ENCODE assay signal across 7 mouse cellular contexts in genomic region chr7:115170439-115170838, GRCm38 (mm10).
DNase-seq lines count a peak whose midpoint lies in the region; ATAC-seq and TF ChIP-seq lines count a peak whose summit lies in the region.

No protein-coding gene starts in this region.

- no peak for ATAC-seq in midbrain, embryonic 14.5 days (ENCODE audit: low FRiP score, low TSS enrichment)
- no peak for ATAC-seq in midbrain, embryonic 16.5 days
- ATAC-seq in embryonic facial prominence, embryonic 11.5 days (replicated peaks; ENCODE audit: insufficient number of reproducible peaks, low FRiP score, low TSS enrichment, low read depth), result no peak
- peak; percentile 24; the same call in 1 of the 2 replicates for ATAC-seq in stomach, postnatal 0 days (ENCODE audit: low FRiP score, low TSS enrichment)
- no peak for ATAC-seq in hindbrain, embryonic 14.5 days (ENCODE audit: low FRiP score)

- no peak overlapping the region for H3K27ac ChIP-seq in midbrain, embryonic 14.5 days (replicated peaks; ENCODE audit: low read depth, low read length)
- no peak overlapping the region for H3K27ac ChIP-seq in midbrain, embryonic 16.5 days (ENCODE audit: low read length)
- no peak overlapping the region for H3K27ac ChIP-seq in embryonic facial prominence, embryonic 11.5 days (replicated peaks; ENCODE audit: low read depth, low read length)
- H3K27ac ChIP-seq in stomach, postnatal 0 days (replicated peaks), result no peak overlapping the region
- H3K27ac ChIP-seq in hindbrain, embryonic 14.5 days, result no peak overlapping the region

- no peaks in the 10 kb centered on the region for H3K9me3 ChIP-seq in midbrain, embryonic 14.5 days (ENCODE audit: control insufficient read depth, low read length)
- 0 out of 2 replicates have a peak, but pooled peaks cover 2% of the 10 kb centered on the region for H3K9me3 ChIP-seq in midbrain, embryonic 16.5 days (replicated peaks; ENCODE audit: control insufficient read depth, low read length, poor library complexity, severe bottlenecking)
- no peaks in the 10 kb centered on the region for H3K9me3 ChIP-seq in embryonic facial prominence, embryonic 11.5 days (replicated peaks; ENCODE audit: control insufficient read depth, low read length)
- H3K9me3 ChIP-seq in stomach, postnatal 0 days (ENCODE audit: control insufficient read depth, low read length), result no peaks in the 10 kb centered on the region
- H3K9me3 ChIP-seq in hindbrain, embryonic 14.5 days (ENCODE audit: control insufficient read depth, low read length), result no peaks in the 10 kb centered on the region

- WGBS in midbrain, embryonic 14.5 days, result 57% methylated on average over 9 of the region's 9 CpGs
- WGBS in midbrain, embryonic 16.5 days, result 47% methylated on average over 9 of the region's 9 CpGs
- 29% methylated on average over 9 of the region's 9 CpGs for WGBS in embryonic facial prominence, embryonic 11.5 days
- 21% methylated on average over 9 of the region's 9 CpGs for WGBS in stomach, postnatal 0 days
- WGBS in hindbrain, embryonic 14.5 days, result 52% methylated on average over 9 of the region's 9 CpGs

- H3K36me3 ChIP-seq in midbrain, embryonic 14.5 days (ENCODE audit: control insufficient read depth, insufficient read depth, low read length), result no peaks in the 10 kb centered on the region
- no peaks in the 10 kb centered on the region for H3K36me3 ChIP-seq in midbrain, embryonic 16.5 days (ENCODE audit: control insufficient read depth, insufficient read depth, low read length)
- no peaks in the 10 kb centered on the region for H3K36me3 ChIP-seq in embryonic facial prominence, embryonic 11.5 days (replicated peaks; ENCODE audit: control insufficient read depth, insufficient read depth, low read depth, low read length)
- H3K36me3 ChIP-seq in stomach, postnatal 0 days (ENCODE audit: control insufficient read depth, insufficient read depth, low read length), result no peaks in the 10 kb centered on the region
- no peaks in the 10 kb centered on the region for H3K36me3 ChIP-seq in hindbrain, embryonic 14.5 days (replicated peaks; ENCODE audit: control insufficient read depth, insufficient read depth)

- H3K4me1 ChIP-seq in midbrain, embryonic 14.5 days (ENCODE audit: control insufficient read depth, insufficient read depth, low read length), result no peaks in the 10 kb centered on the region
- H3K4me1 ChIP-seq in midbrain, embryonic 16.5 days (ENCODE audit: control insufficient read depth, insufficient read depth, low read length), result no peaks in the 10 kb centered on the region
- H3K4me1 ChIP-seq in embryonic facial prominence, embryonic 11.5 days (ENCODE audit: control insufficient read depth, insufficient read depth, low read length), result no peaks in the 10 kb centered on the region
- no peaks in the 10 kb centered on the region for H3K4me1 ChIP-seq in stomach, postnatal 0 days (replicated peaks; ENCODE audit: control insufficient read depth, insufficient read depth)
- H3K4me1 ChIP-seq in hindbrain, embryonic 14.5 days (replicated peaks; ENCODE audit: control insufficient read depth, insufficient read depth, low read length), result no peaks in the 10 kb centered on the region

- no peak overlapping the region for H3K4me2 ChIP-seq in midbrain, embryonic 14.5 days (ENCODE audit: low read length)
- no peak overlapping the region for H3K4me2 ChIP-seq in midbrain, embryonic 16.5 days (ENCODE audit: low read length)
- H3K4me2 ChIP-seq in embryonic facial prominence, embryonic 11.5 days (ENCODE audit: low read depth, low read length), result no peak overlapping the region
- no peak overlapping the region; the same call in 1 of the 2 replicates for H3K4me2 ChIP-seq in stomach, postnatal 0 days (replicated peaks; ENCODE audit: low read depth)
- H3K4me2 ChIP-seq in hindbrain, embryonic 14.5 days (replicated peaks), result no peak overlapping the region

- H3K9ac ChIP-seq in midbrain, embryonic 14.5 days (replicated peaks; ENCODE audit: low read length), result no peak overlapping the region
- H3K9ac ChIP-seq in midbrain, embryonic 16.5 days (ENCODE audit: low read depth, low read length), result no peak overlapping the region
- no peak overlapping the region for H3K9ac ChIP-seq in embryonic facial prominence, embryonic 11.5 days (replicated peaks; ENCODE audit: low read length)
- no peak overlapping the region for H3K9ac ChIP-seq in stomach, postnatal 0 days (ENCODE audit: low read length)
- no peak overlapping the region for H3K9ac ChIP-seq in hindbrain, embryonic 14.5 days

- DNase-seq in midbrain, embryonic 14.5 days, result peak; percentile 25
- DNase-seq in embryonic facial prominence, embryonic 11.5 days (ENCODE audit: low spot score), result peak; percentile 14
- DNase-seq in gastrocnemius, postnatal 4 days (ENCODE audit: low spot score in 2 of 2), result peak; percentile 36 to 60
- peak; percentile 67 for DNase-seq in left cerebral cortex, postnatal 4 days
- DNase-seq in stomach, postnatal 0 days (ENCODE audit: low spot score), result peak; percentile 30
- DNase-seq in hindbrain, embryonic 14.5 days (ENCODE audit: low spot score), result no peak

- intact Hi-C loops in left cerebral cortex, postnatal 4 days (cut with DNase I), result no loop called here

- H3K4me3 ChIP-seq in midbrain, embryonic 14.5 days (replicated peaks; ENCODE audit: low read depth, low read length), result no peak overlapping the region
- no peak overlapping the region for H3K4me3 ChIP-seq in midbrain, embryonic 16.5 days (ENCODE audit: low read depth, low read length)
- no peak overlapping the region for H3K4me3 ChIP-seq in embryonic facial prominence, embryonic 11.5 days (ENCODE audit: low read depth, low read length)
- no peak overlapping the region for H3K4me3 ChIP-seq in stomach, postnatal 0 days (ENCODE audit: low read depth, low read length)
- H3K4me3 ChIP-seq in hindbrain, embryonic 14.5 days (replicated peaks; ENCODE audit: low read length), result no peak overlapping the region

- no peak for TF ChIP-seq EP300 in stomach, postnatal 0 days (optimal IDR thresholded peaks at IDR 0.05)

- TF ChIP-seq CTCF in stomach, postnatal 0 days (IDR thresholded peaks at IDR 0.05; ENCODE audit: low read depth), result no peak

- H3K27me3 ChIP-seq in midbrain, embryonic 14.5 days (ENCODE audit: control insufficient read depth, insufficient read depth, low read length), result no peaks in the 10 kb centered on the region
- no peaks in the 10 kb centered on the region for H3K27me3 ChIP-seq in midbrain, embryonic 16.5 days (ENCODE audit: control insufficient read depth, insufficient read depth, low read depth, low read length)
- no peaks in the 10 kb centered on the region for H3K27me3 ChIP-seq in embryonic facial prominence, embryonic 11.5 days (ENCODE audit: control insufficient read depth, insufficient read depth, low read length)
- no peaks in the 10 kb centered on the region for H3K27me3 ChIP-seq in stomach, postnatal 0 days (ENCODE audit: control insufficient read depth, insufficient read depth, low read length)
- H3K27me3 ChIP-seq in hindbrain, embryonic 14.5 days (ENCODE audit: control insufficient read depth, insufficient read depth, low read length), result no peaks in the 10 kb centered on the region
